Mouse (Mus musculus): ENCODE results near the gene Cntnap4. TPM values are rescaled to one million over a fixed set of nuclear protein-coding genes. Genes with fewer than 3 reads are reported as not detected.

Gene Cntnap4
- 10 to 100 TPM; 19.7 to 23.0 (median 21.7) TPM for total RNA-seq (2022)

DNA sequence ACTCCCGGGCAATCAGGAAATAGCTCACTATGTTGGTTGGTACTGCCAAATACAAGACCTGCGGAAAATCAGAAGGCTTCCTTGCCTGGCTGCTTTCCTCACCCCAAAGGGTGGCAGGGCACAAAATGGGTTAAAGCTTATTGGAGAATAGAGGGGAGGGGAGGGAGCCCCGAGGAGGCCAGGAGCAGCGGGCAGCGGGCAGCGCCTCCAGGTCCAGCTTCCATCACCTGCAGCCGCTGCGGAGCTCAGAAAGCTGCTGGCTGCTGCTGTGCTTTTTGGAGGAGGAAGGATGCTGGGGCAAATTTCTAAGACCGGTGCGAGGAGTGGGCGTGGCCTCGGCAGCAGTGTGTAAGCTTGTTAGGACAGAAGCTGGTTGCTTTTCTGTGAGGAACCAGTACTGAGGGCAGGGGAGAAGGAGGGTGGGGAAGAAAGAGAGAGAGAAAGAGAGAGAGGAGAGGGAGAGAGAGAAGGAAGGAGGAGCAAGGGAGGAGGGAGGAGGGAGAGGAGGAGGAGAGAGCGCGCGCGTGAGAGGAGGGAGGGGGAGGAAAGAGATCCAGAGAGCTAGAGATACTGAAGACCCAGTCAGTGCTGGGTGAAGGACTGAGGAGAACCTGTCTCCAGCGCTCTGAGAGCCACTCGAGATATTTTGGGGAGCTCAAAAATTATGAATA, at the start of gene Cntnap4:
Gene Cntnap4, plus strand, starts transcription at position 573 of the 671 bp plus-strand sequence.
- DNase-seq (ENCODE audit: low spot score in 2 of 2), result peak; percentile 43 to 49

DNA sequence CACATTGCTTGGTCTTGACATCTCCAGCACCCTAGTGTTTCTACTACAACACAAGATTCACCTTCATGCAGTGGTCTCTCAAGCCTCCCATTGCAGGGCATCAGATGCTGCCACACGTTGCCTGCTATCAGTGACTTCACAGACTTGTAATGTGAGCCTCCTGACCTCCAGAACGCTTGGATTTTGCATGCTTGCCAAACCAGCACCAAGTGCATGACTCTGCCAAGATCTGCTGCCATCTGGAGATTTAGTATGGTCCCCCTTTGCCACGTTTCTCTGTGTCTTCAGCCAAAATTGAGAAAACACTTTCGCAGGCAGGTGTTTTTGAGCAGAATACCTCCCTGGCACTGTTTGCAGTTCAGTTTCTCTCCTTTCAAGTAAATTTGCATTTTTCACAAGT, 12.5 kb upstream of the Cntnap4 start:
- DNase-seq (ENCODE audit: low spot score in 2 of 2), result no peak

DNA sequence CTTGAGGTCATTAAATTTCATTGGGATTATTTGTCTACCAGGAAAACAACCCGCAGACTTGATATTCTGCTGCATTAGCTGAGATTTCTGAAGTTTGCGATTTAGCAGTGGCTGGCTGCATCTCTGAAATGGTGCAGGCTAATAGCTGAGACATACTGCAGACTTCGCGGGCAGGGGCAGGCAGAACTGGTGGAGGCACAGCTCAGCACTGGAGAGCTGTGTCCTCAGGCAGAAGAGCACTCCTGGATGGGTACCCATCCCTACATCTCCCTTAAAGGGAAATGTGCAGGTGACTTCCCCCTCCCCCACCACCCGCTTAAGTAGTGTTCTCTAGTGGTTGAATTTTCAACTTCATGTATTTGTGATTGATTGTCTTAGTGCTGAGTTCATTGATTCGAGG, 698 bp downstream of the Cntnap4 start:
- peak in 1 of 2 experiments; percentile 10 for DNase-seq (ENCODE audit: low spot score in 2 of 2)

DNA sequence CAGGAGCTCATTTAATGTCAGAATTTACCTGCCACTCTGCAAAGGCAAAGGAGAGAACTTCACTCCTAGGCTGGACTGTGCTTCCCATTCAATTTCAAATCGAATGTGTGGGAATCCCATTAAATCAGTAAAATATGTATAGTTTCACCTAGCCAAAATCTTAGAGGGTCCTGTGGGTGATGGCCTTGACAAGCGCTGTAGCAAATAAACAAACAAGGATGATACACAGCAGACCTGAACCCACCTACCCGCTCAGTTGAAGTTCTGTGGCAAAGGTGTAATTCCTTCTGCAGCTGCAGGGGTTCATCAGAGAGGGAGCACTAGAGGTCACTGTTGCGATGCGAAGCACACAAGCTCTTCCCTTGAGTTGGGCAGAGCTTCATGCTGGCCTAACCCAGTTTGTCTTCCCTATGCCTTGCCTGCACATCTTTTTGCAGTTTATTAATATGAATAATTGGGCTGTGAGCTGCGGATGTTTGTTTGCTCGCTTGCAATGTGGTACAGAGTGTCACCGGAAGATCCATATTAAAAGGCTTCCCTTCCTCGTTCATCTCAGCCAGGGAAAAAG, 1.6 kb downstream of the Cntnap4 start:
- peak; percentile 23 to 32 for DNase-seq (ENCODE audit: low spot score in 2 of 2)

DNA sequence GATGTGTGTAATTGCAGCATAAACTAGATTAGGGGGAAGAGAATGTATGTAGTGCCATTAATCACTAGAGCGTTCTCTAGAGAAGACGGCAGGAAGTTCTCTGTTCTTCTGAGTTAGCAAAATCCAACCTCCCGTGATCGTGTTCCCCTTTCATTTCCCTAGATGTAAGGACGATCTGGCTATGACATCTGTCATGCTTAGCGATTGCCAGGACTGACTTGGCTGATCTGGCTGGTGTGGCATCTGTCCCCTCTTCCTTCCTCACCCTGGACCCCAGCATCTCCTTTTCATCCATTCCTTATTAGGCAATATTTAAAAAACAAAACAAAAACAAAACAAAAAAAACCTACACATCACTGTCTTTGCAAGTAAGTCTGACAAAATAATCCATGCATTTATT, 11.6 kb downstream of the Cntnap4 start:
- DNase-seq (ENCODE audit: low spot score in 2 of 2), result no peak

DNA sequence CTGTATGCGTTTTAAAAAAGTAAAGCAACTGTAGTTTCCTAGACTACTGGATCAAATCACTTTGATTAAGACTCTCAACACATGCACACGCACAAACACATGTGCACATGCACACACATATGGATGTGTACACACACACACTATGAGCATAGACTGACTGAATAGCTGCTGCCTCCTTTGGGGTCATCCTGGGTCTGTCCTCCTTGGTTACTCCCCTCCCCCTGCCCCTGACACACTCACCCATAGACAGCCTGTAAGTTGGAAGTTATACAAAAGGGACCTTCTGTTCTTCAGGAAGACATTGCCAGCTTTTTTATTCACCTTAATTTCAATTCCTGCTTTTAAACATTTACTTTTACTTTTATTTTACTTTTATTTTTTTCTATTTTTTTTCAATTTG, 13.6 kb downstream of the Cntnap4 start:
- no peak for DNase-seq (ENCODE audit: low spot score in 2 of 2)

DNA sequence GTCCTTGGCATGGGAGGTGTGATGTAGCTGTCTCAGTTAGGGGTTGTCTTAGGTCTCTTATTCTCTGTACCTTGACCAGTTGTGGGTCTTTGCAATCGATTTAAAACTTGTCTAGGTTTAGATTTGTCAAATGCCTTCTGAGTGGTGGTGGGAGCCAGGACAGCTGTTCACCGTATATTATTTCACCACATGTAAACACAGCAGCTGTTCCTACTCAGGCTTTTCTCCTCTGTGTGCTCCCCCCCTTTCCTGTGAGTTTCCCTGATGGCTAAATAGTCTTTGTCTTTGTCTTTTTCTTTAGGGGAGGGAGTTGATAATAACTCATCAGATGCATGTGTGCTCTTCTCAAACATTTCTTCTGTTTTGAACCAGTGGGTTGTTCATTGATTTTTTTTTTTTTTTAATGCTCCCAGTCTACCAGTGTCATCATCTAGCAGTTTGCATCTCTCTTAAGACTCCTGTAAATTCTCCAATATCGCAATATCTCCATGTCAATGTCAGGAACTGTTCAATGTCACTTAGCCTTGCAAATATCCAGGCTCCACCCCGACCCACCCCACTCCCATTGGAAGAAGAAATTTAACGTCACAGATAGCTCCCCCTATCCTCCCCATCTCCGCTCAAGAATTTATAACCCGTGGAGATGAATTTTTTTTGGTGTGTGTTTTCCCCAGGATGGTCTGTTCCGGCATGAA, 18.7 kb downstream of the Cntnap4 start:
- no peak for DNase-seq (ENCODE audit: low spot score in 2 of 2)

DNA sequence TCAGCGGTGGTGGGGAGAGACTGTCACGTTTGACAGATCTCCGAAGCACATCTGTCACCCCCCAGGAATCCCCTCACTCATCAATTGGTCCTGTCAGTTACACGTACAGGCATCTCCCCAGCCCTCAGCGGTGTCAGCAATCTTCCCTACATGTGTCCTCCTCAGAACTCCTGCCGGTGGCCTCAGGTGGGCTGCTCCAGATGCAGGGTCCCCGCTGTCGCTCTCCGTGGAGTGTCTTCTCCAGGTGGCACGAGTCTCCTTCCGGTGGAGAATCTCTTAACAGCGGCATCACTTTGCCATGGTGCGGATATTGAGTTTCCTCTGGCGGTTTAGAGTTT, 19.2 kb downstream of the Cntnap4 start:
- DNase-seq (ENCODE audit: low spot score in 2 of 2), result no peak

DNA sequence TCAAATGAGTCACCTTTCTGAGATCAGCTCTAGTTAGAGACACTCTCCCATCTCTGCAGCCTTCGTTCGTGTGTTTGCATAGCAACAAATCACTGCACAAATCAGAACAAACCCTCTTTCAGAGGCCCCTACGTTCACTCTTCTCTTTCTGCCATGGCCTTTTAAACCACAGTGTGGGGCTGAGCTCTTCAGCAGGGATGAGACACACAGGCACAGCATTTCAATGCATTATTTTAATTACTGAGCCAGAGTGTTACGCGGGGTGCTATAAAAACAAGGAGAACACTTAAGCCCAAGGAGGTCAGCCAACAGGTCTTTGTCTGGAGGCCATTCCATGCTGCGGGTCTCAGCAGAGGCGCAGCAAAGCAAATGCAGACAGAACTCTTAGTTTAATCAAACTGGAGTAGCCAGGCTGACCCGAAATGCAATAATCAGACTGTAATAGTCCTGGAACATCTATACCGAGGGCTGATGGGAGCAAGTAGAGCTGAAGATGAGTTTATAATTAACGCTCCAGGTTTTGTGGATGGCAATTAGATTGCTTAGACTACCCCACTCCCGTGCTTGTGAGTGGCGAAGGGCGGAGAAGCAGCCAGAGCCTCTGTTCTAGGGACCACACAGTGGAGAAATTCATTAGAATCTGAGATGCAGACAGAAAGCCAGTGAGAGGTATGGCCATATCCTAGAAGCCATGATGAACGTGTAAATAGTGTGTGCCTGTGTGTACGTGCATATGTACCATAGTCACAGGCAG, 26.4 kb downstream of the Cntnap4 start:
- no peak for DNase-seq (ENCODE audit: low spot score in 2 of 2)

DNA sequence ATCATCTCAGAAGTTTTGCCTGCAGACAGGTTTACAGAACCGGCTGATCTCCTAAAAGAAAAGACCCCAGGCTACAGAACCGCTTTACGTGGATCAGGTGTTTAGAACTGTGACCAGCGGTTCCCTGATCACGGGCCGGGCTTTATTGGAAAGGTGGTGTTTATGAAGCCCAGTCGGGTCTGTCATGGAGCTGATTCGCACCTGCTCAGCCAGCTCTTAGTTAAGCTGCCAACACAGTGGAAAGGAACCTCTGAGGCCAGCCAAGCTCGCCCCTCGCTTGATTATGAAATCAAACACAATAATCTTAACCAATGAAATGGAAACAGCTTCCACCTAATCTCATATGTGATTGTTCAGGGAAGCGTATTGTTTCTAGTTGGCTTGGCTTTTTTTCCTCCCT, 30.1 kb downstream of the Cntnap4 start:
- DNase-seq (ENCODE audit: low spot score in 2 of 2), result no peak

DNA sequence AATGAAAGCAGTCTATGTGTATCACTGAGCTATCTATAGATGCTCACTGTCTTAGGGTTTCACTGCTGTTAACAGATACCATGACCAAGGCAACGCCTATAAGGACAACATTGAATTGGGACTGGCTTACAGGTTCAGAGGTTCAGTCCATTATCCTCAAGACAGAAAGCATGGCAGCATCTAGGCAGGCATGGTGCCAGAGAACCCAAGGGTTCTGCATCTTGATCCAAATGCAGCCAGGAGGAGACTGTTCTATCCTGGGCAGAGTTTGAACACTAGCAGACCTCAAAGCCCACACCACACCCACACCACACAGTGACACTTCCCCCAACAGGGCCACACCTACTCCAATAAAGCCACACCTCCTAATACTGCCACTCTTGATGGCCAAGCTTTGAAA, 31.3 kb downstream of the Cntnap4 start:
- no peak for DNase-seq (ENCODE audit: low spot score in 2 of 2)

DNA sequence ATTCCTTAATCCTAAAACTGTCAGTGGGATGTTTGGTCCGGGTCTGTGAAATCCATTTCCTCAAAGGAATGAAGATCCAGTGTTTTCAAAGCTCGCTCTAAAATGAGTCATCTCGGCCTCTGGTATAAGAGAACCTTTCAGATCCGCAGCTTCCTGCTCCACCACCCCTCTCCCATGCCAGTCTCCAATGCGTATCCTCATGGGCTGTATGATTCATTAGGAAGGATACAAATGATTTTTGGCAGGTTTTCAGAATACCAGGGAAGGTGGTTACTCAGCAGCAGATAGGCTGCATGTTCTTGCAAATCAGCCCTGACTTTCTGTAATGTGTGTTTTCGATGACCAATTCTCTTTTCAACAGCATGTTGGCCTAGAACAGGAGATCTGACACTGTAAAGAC, 40.3 kb downstream of the Cntnap4 start:
- no peak for DNase-seq (ENCODE audit: low spot score in 2 of 2)

DNA sequence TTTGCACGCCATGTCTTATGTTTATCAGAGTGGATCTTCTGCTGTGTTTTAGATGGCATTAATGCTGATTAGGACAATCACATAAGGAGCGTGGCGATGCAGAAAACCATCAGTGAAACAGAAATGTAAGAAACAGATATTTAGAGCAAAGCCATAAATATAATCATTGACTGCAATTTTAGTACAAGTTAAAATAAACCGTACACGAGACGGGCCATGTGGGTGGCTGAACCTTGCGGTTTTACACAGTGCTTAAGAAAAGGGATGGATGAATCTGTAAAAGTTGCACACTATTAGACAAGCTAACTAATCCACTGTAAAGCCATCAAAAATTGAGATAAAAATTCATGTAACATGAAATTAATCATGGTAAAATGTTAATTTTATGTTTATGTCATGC, 58.9 kb downstream of the Cntnap4 start:
- DNase-seq (ENCODE audit: low spot score in 2 of 2), result no peak

DNA sequence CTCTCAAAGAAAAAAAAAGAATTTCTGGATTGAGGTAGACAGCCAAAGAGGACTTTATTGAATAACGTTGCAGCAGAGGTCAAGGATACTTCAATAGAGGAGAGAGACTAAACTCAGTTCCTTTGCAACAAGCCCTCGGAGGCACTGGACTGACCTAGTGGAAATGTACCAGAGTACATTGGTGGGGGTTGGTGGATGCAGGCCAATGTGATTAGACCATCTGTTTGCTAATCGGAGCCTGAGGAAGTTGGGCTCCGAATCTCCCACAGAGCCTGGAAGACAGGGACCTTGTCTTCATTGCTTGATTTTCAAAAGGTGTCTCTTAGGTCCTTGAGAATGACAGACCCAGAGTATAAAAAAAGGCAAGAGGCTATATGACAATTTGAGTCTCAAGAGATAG, 82.8 kb downstream of the Cntnap4 start:
- DNase-seq (ENCODE audit: low spot score in 2 of 2), result no peak

DNA sequence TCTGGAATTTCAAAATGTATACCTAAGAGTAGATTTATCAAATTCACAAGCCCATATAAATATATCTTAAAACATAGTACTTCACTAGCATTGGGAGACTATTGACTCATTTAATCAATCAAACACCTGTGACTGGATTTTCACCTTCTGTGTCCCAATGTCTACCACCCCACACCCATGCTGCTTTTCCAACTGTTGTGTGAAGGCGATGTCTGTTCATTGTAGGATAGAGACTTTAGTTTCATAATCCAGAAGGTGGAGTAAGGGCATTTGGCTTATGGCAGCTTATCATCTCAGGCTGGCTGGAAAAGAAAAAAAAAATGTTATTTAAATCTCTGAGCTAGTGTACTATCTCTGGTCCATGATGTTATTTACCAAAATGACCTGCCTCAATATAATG, 83.4 kb downstream of the Cntnap4 start:
- no peak for DNase-seq (ENCODE audit: low spot score in 2 of 2)

DNA sequence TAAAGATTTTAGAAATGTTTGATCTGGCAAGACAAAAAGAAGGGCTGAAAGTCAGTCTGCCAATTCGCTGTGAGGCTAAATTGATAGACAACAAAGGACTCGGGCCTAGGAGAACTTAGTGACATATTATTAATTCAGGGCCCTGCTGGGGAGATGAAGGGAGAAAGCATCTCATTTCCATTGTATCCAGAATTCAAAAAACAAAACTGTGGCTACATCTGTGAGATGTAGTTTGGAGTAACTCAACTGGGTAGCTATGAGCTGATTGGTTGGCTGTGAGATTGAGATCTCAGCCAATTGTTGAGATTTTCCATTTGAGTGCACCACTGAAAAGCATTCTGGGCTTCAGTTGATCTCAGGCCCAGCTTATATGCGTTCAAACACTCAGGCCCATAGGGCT, 84.2 kb downstream of the Cntnap4 start:
- no peak for DNase-seq (ENCODE audit: low spot score in 2 of 2)

DNA sequence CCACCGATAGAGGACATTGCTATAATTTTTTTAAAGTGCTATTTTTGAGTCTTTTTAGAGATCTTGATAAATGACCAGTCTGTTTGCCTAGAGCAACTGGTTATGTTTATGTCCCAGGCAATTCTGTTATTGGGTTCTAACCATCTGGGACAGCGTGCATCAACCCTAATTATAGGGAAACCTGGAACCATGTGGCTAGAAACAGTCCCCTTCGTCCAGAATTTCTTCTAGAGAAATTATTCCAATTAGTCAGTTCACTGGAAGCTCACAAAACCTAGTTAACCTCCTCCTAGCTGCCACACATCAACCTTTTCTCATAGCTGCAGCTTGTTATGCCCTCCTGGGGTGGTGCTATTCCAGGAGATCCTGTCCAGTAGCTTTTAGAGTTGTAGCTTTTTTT, 94.2 kb downstream of the Cntnap4 start:
- no peak for DNase-seq (ENCODE audit: low spot score in 2 of 2)

DNA sequence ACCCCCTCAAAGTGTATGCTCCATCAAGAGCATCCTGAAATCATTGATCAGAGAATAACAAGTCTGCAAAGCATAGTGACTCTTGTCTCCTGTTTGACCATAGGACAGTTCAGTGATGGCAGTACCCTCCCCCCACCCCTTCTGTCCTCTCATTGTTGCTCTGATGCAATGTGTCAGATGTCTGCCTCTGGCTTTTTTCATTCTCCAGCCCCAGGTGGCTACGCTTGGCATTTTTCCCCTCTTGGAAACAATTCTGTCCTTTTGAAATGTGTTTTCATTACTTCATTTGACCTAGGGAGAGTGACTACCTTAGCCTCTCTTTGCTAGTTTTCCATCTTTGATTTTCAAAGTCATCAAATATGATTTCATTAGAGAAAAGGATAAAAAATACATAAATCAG, 104.8 kb downstream of the Cntnap4 start:
- DNase-seq (ENCODE audit: low spot score in 2 of 2), result no peak

DNA sequence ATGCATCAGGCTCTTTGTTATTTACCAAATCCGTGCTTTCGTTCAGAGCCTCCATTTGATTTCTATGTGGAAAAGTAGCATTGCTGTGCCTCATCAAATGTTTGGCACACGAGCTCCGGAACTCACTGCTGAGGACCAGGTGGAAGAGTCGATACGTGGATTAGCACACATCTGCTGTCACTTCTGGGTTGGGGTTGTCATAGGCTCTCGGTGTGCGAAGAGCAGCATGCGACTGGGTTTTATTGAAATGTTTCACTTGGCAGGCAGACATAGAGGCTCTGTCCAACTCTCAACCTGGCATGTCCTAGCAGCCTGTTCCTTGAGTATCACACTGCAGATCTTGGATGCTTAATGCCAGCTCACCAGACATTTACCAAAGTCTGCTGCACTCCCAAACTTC, 111.9 kb downstream of the Cntnap4 start:
- DNase-seq (ENCODE audit: low spot score in 2 of 2), result peak in 1 of 2 experiments; percentile 7

DNA sequence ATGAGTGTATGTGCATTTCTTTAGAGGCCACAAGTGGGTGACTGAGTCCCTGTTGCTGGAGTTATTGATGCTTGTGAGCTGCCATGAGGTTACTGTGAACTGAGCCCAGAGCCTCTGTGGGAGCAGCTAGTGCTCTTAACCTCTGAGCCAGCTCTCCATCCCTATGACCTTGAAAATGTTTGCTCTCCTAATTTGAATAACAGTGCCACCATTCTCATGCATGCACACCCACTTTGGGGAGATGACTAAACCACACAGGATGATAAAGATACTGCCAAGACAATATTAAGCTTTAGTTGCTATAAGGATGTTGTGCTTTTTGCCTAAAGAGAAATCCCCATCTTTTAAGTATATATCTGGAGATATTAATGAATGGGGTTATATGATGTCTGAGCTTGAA, 125.9 kb downstream of the Cntnap4 start:
- no peak for DNase-seq (ENCODE audit: low spot score in 2 of 2)

DNA sequence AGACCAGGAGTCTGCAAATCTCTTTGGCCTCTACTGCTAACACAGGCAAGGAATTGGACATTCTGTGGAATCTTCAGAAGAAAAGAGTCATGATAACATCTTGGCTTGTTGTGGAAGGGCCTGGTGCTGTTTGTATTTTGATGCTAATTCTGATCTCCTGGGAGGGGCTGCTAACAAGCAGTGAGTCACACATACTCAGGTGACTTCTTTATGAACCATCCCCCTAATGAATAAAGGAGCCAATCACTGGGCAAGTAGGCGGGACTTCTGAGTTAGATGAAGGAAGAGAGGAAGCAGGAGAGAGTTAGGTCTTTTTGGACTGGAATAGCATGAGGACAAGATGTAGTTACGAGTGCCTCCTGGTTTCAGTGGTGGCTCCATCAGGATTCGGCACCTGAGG, 128.3 kb downstream of the Cntnap4 start:
- no peak for DNase-seq (ENCODE audit: low spot score in 2 of 2)

DNA sequence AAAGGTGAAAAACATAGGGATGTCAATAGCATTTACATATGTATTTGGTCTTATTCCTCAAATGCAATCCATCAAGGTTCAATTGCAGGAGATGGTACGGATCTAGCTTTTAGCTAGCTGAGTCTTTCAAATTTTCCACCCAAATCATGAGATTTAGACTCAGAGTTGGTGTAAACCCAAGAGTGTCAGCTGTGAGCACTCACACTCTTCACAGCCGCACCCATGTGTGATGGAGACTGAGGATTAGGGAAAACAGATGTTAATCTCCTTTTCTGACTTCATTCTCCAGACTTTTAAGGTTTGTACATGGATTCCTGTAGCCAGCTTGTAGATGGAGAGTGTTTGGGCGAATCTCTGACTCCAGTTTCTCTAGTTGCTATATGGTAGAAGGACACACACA, 147.1 kb downstream of the Cntnap4 start:
- no peak for DNase-seq (ENCODE audit: low spot score in 2 of 2)

Measured in left cerebral cortex, adult 8-10 months (tissue).